Mouse (Mus musculus) neutrophil, adult 65 days (primary cell): ENCODE results near the gene Syt17. TPM values are rescaled to one million over a fixed set of nuclear protein-coding genes. Genes with fewer than 3 reads are reported as not detected.

Experiments
- total RNA-seq: library from RNA; stranded (reverse); gene quantifications from 2 replicates; pipeline ENCODE4 v1.2.4, GENCODE M21; 2023

Gene Syt17
- total RNA-seq, result not detected in 2 replicates

DNA sequence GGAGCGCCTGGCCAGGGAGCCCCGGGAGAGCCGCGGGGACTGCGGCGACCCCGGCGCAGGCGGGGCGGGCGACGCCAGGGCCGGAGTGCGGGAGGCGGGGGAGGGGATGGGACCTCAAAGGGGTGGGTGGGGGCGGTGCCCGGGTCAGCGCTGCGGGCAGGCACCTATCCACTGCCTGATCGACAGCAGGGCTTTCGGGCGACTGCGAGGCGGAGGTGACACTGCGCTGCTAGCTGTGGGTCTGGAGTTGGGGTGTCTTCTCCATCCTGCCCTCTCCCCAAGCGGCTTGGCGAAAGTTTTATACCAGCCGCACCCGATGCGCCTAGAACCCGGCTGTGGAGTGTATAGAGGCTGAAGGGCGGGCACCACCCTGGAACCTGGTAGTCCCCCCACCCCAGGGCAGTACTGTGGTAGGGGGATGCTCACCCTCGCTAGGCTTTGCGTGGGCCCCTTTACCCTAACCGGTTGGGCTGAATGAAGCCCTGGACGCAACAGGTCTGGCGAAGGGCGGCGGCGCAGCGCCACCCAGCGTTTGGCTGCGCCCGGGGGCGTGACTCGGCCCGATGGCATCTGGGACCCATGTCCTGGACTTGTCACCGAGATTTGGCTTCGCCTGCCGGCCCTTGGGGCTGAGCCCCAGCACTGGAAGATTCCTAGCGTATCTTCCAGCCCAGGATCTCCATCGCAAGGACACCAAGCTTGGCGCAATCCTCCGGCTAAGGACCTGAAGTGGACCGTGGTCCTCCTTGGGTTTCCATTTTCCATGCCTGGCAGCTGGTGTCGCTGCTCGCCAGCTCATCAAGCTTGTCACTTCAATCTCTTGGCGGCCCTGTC is at the start of gene Syt17:
Syt17 (minus strand) TSS at position 89 of the 834 bp plus-strand sequence.

DNA sequence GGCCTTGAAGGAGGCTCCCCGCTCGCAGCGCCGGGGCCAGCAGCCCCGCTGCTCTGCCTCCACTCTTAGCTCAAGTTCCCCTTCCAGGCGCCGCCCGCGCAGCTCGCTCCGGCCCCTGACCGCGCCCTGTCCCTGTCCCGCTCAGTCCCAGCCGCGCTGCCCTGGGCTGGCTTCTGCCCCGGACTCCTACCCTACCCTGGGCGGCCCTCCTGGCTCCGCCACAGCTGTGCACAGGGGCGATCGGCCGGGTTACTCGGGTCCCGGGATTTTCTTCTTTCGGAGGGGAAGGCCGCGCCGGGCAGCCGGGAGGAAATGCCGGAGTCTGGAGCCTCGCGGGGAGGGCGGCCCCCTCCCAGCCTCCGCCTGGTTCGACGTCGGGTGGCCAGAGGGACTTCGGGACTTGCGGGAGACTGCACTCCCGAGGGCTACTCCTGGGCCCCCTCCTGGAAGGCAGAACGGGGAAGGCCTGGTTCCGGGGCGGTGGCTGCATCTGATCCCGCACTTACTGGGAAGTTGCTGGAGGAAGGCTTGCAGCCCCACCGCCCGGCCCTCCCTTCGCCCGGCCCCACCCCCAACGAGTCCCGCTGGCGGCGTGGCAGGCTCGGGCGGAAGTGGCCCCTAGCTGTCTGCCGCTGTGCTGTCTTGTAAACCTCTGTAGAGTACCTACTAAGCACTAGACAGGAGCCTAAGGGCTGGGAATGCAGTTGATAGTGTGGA is 43.6 kb upstream of the Syt17 start, which contains the start of gene Itpripl2:
Itpripl2 (minus strand) TSS at position 545 of the 717 bp plus-strand sequence.

Other genes starting within 250 kb of the Syt17 start
- gene Smg1, start 204.6 kb downstream of the Syt17 start, total RNA-seq, result 89.2 and 146 TPM in 2 replicates
- gene Itpripl2, start 43.8 kb upstream of the Syt17 start, total RNA-seq, result 33.8 and 38.4 TPM in 2 replicates
- 5.3 and 10.2 TPM in 2 replicates for gene Coq7, start 85.1 kb upstream of the Syt17 start, total RNA-seq
- 0.57 and 0.85 TPM in 2 replicates for gene Tmc7, start 136.5 kb upstream of the Syt17 start, total RNA-seq
- gene Tmc5, start 149.1 kb upstream of the Syt17 start, total RNA-seq, result not detected in 2 replicates